Mouse (Mus musculus) brain, embryonic 14.5 days (tissue): ENCODE data around the gene Smarca2.

Source experiments
- CTCF ChIP-seq: fragments of 200-500 bp; IDR thresholded peaks from 2 replicates; pipeline ENCODE4 v1.5.1; 2012; ENCODE audit warnings: inconsistent platforms, mild to moderate bottlenecking, moderate library complexity, borderline replicate concordance; ENCODE audit not compliant: insufficient read depth, insufficient read length; ENCODE audit errors: extremely low read depth
- POLR2A ChIP-seq: fragments of 200-500 bp; IDR thresholded peaks from 2 replicates; pipeline ENCODE4 v1.6.1; 2012; ENCODE audit warnings: mild to moderate bottlenecking, inconsistent platforms, borderline replicate concordance; ENCODE audit not compliant: poor library complexity, insufficient read depth, insufficient read length, severe bottlenecking; ENCODE audit errors: extremely low read depth

DNA sequence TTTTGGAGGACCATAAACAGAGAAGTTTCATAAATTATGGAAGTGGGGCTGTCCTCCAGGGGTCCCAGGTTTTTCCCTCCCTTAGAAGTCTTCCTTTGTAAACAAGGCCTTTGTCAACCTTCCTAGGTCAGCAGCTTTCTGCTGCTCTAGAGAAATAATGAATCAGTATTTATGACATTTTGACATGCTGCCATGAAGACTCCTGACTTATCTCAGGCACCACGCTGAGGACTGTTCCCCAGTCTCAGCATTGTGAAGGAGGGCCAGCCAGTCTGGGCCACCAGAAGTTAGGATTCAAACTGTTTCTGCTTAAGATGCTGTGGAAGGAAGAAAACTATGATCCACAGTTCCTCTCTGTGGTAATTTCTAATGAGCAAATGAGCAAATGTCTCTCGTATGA is 4.8 kb downstream of the Smarca2 start:
- no peak for TF ChIP-seq POLR2A
- no peak for TF ChIP-seq CTCF
